Mouse (Mus musculus) liver, embryonic 11.5 days (tissue): Measurements from ENCODE around the gene Mark3. TPM values are rescaled to one million over a fixed set of nuclear protein-coding genes. Genes with fewer than 3 reads are reported as not detected.

Experiments used
- ATAC-seq: fragments of 200-750 bp; cut with Nextera tagmentation; replicated peaks from 2 replicates; pipeline ENCODE4 v1.8.0; 2017; ENCODE audit warnings: moderate number of reproducible peaks, mild to moderate bottlenecking, moderate TSS enrichment, moderate library complexity; ENCODE audit not compliant: low FRiP score
- DNase-seq: peaks from one replicate; pipeline ENCODE4 v3.0.0-alpha.2; 2017; ENCODE audit warnings: low spot score
- H3K27ac ChIP-seq: fragments of 300-500 bp; sonication (generic); 2 replicates; pipeline ENCODE4 v1.5.1; 2014; ENCODE audit warnings: mild to moderate bottlenecking, low read depth, low read length, control low read depth
- H3K27me3 ChIP-seq: fragments of 300-500 bp; sonication (generic); replicated peaks from 2 replicates; pipeline ENCODE4 v1.6.1; 2014; ENCODE audit warnings: low read length, mixed read lengths; ENCODE audit not compliant: control insufficient read depth, insufficient read depth
- H3K36me3 ChIP-seq: fragments of 300-500 bp; sonication (generic); 2 replicates; pipeline ENCODE4 v1.6.1; 2014; ENCODE audit warnings: mild to moderate bottlenecking, low read length, moderate library complexity, mixed read lengths; ENCODE audit not compliant: control insufficient read depth, insufficient read depth
- H3K4me1 ChIP-seq: fragments of 300-500 bp; sonication (generic); replicated peaks from 2 replicates; pipeline ENCODE4 v1.6.1; 2014; ENCODE audit warnings: low read length, mixed read lengths; ENCODE audit not compliant: control insufficient read depth, insufficient read depth
- H3K4me2 ChIP-seq: fragments of 300-500 bp; sonication (generic); 2 replicates; pipeline ENCODE4 v1.6.1; 2014; ENCODE audit warnings: mild to moderate bottlenecking, control low read depth, moderate library complexity
- H3K4me3 ChIP-seq: fragments of 300-500 bp; sonication (generic); 2 replicates; pipeline ENCODE4 v1.5.1; 2014; ENCODE audit warnings: low read depth, low read length, control low read depth
- H3K9ac ChIP-seq: fragments of 300-500 bp; sonication (generic); 2 replicates; pipeline ENCODE4 v1.6.1; 2014; ENCODE audit warnings: low read depth, low read length, control low read depth
- H3K9me3 ChIP-seq: fragments of 300-500 bp; sonication (generic); 2 replicates; pipeline ENCODE4 v1.6.1; 2016; ENCODE audit warnings: low read length, inconsistent platforms, mixed read lengths; ENCODE audit not compliant: control insufficient read depth
- WGBS: fragments of 180-500 bp; shearing (Covaris S2); extraction: QIAGEN DNeasy Blood & Tissue Kit; methylation state at CpG from one replicate; pipeline ENCODE4 v1.1.7; 2014; 5-methylcytosine and 5-hydroxymethylcytosine counted together
- polyA plus RNA-seq: library from polyadenylated mRNA; unstranded; fragments of >200 nt; fragmentation: Nextera tagmentation; extraction: Ambion mirVana; gene quantifications from 2 replicates; pipeline ENCODE4 v1.2.1, GENCODE M21; 2014

Mark3 gene
- polyA plus RNA-seq, result 36.9 and 38.6 TPM in 2 replicates

- Histone ChIP-seq H3K9me3 (no peaks in the 10 kb centered on the region), H3K27me3 (no peaks in the 10 kb centered on the region), H3K36me3 (no peaks in the 10 kb centered on the region), H3K4me1 (peaks cover 20% of the 10 kb centered on the region), H3K27ac (peak within 1 kb of the TSS; percentile 84), H3K4me3 (peak within 1 kb of the TSS; percentile 97), H3K4me2 (peak within 1 kb of the TSS; percentile 91), H3K9ac (peak within 1 kb of the TSS; percentile 93)
- DNase-seq (peak; percentile 92), ATAC-seq (peak; percentile 96)
- under 1% methylated on average over 71 of the region's 75 CpGs for WGBS
These were observed at the start of gene Mark3 for GRCm38 (mm10) chr12:111574074-111574886. Gene Mark3, plus strand, starts transcription at chr12:111574523.

GRCm38 (mm10) chr12:111524883-111525282 lies 49.4 kb upstream of the Mark3 start:
- ATAC-seq, result no peak
- no peak overlapping the region for H3K27ac ChIP-seq
- 0 out of 2 replicates have a peak, but pooled peaks cover 5% of the 10 kb centered on the region for H3K27me3 ChIP-seq

GRCm38 (mm10) chr12:111527643-111528281 lies 46.6 kb upstream of the Mark3 start:
- ATAC-seq, result no peak
- Histone ChIP-seq H3K4me1 (no peaks in the 10 kb centered on the region), H3K4me3 (no peak overlapping the region), H3K36me3 (no peaks in the 10 kb centered on the region), H3K9me3 (no peaks in the 10 kb centered on the region), H3K27me3 (0 out of 2 replicates have a peak, but pooled peaks cover 5% of the 10 kb centered on the region), H3K4me2 (no peak overlapping the region), H3K27ac (no peak overlapping the region), H3K9ac (no peak overlapping the region)
- WGBS, result 59% methylated on average over 8 of the region's 8 CpGs
- no peak for DNase-seq

More at GRCm38 (mm10) chr12:111524883-111525282, 49.4 kb upstream of the Mark3 start:
- 63% methylated on average over 3 of the region's 3 CpGs for WGBS
- Histone ChIP-seq H3K4me3 (no peak overlapping the region), H3K9me3 (no peaks in the 10 kb centered on the region), H3K4me1 (no peaks in the 10 kb centered on the region), H3K9ac (no peak overlapping the region), H3K36me3 (no peaks in the 10 kb centered on the region), H3K4me2 (no peak overlapping the region)
- no peak for DNase-seq

- H3K27me3 ChIP-seq, result 0 out of 2 replicates have a peak, but pooled peaks cover 5% of the 10 kb centered on the region
- no peaks in the 10 kb centered on the region for H3K4me1 ChIP-seq
- no peaks in the 10 kb centered on the region for H3K36me3 ChIP-seq
- H3K9ac ChIP-seq, result no peak overlapping the region
- H3K4me2 ChIP-seq, result no peak overlapping the region
- H3K4me3 ChIP-seq, result no peak overlapping the region
- no peak overlapping the region for H3K27ac ChIP-seq
- H3K9me3 ChIP-seq, result no peaks in the 10 kb centered on the region
- ATAC-seq (no peak), DNase-seq (no peak)
- WGBS, result 21% methylated on average over 8 of the region's 8 CpGs
These were observed 45.1 kb upstream of the Mark3 start for GRCm38 (mm10) chr12:111529192-111529591.

GRCm38 (mm10) chr12:111533096-111533794 lies 41.1 kb upstream of the Mark3 start:
- Histone ChIP-seq H3K27ac (no peak overlapping the region), H3K27me3 (0 out of 2 replicates have a peak, but pooled peaks cover 3% of the 10 kb centered on the region), H3K4me3 (no peak overlapping the region), H3K9ac (no peak overlapping the region), H3K9me3 (no peaks in the 10 kb centered on the region), H3K4me2 (no peak overlapping the region), H3K4me1 (peaks cover 21% of the 10 kb centered on the region), H3K36me3 (no peaks in the 10 kb centered on the region)
- WGBS, result 64% methylated on average over 11 of the region's 11 CpGs
- ATAC-seq (no peak), DNase-seq (no peak)

GRCm38 (mm10) chr12:111535281-111535680 lies 39.0 kb upstream of the Mark3 start:
- Histone ChIP-seq H3K4me2 (0 out of 2 replicates have a peak overlapping the region, but pooled peaks have one; percentile 9), H3K4me1 (peaks cover 32% of the 10 kb centered on the region), H3K9ac (no peak overlapping the region), H3K27ac (no peak overlapping the region), H3K4me3 (no peak overlapping the region), H3K27me3 (no peaks in the 10 kb centered on the region), H3K36me3 (peaks cover 9% of the 10 kb centered on the region; the same call in 1 of the 2 replicates), H3K9me3 (no peaks in the 10 kb centered on the region)
- DNase-seq (no peak), ATAC-seq (peak; percentile 47)
- 38% methylated on average over 6 of the region's 6 CpGs for WGBS

GRCm38 (mm10) chr12:111535762-111536161 lies 38.6 kb upstream of the Mark3 start:
- peaks cover 14% of the 10 kb centered on the region for H3K36me3 ChIP-seq
- H3K4me1 ChIP-seq, result peaks cover 35% of the 10 kb centered on the region
- no peaks in the 10 kb centered on the region for H3K27me3 ChIP-seq
- H3K4me3 ChIP-seq, result no peak overlapping the region
- H3K9me3 ChIP-seq, result no peaks in the 10 kb centered on the region
- no peak overlapping the region for H3K27ac ChIP-seq
- H3K4me2 ChIP-seq, result 0 out of 2 replicates have a peak overlapping the region, but pooled peaks have one; percentile 9
- 57% methylated on average over 5 of the region's 5 CpGs for WGBS
- no peak for DNase-seq
- no peak overlapping the region for H3K9ac ChIP-seq
- no peak for ATAC-seq

- Histone ChIP-seq H3K27me3 (no peaks in the 10 kb centered on the region), H3K36me3 (peaks cover 23% of the 10 kb centered on the region), H3K27ac (no peak overlapping the region), H3K9ac (peak overlapping the region; percentile 95), H3K4me2 (peak overlapping the region; percentile 74), H3K9me3 (no peaks in the 10 kb centered on the region), H3K4me1 (peaks cover 36% of the 10 kb centered on the region), H3K4me3 (peak overlapping the region; percentile 98)
- WGBS, result 48% methylated on average over 4 of the region's 4 CpGs
- DNase-seq, result no peak
- ATAC-seq, result no peak
These were observed 37.6 kb upstream of the Mark3 start for GRCm38 (mm10) chr12:111536746-111537145.
